Mouse (Mus musculus): ENCODE measurements at regions not wholly inside any gene's neighbourhood (a gene's known extent, or its start where the extent isn't known, plus 50 kb on each side); places are given as distances from the start of the nearest gene placed in this dataset.
A peak's percentile ranks its signal among the peaks of the same experiment; 100 is the strongest.

GRCm38 (mm10) chr2:106083801-106084800 lies 80.8 kb upstream of the Dnajc24 start:
- DNase-seq (ENCODE audit: low spot score in 2 of 2): no peak

GRCm38 (mm10) chr2:106083001-106083400 lies 79.7 kb upstream of the Dnajc24 start:
- DNase-seq (ENCODE audit: low spot score in 2 of 2): no peak

GRCm38 (mm10) chr2:106081951-106082350 lies 78.6 kb upstream of the Dnajc24 start:
- peak; percentile 24 to 76 for DNase-seq (ENCODE audit: low spot score in 2 of 2)

- no peak for DNase-seq (ENCODE audit: low spot score in 2 of 2)
Measured at GRCm38 (mm10) chr2:106080626-106081025, 77.3 kb upstream of the Dnajc24 start.

- DNase-seq (ENCODE audit: low spot score in 2 of 2): no peak
Measured at GRCm38 (mm10) chr2:106078591-106078990, 75.2 kb upstream of the Dnajc24 start.

GRCm38 (mm10) chr2:106074441-106074840 lies 71.1 kb upstream of the Dnajc24 start:
- DNase-seq (ENCODE audit: low spot score in 2 of 2): no peak

- no peak for DNase-seq (ENCODE audit: low spot score in 2 of 2)
Measured at GRCm38 (mm10) chr2:106064316-106064715, 61.0 kb upstream of the Dnajc24 start.
